Mouse (Mus musculus): ENCODE results near the gene Psmb10. TPM values are rescaled to one million over a fixed set of nuclear protein-coding genes. Genes with fewer than 3 reads are reported as not detected.

Gene Psmb10
- total and polyA plus RNA-seq, 3 experiments, result 136 to 228 (median 227) TPM

- dilution Hi-C loops (cut with MboI; ENCODE audit: extremely low pct_ligation_motif_present, extremely low pct_unique_long_range_greater_than_20kb, low sequenced_read_pairs), result no loop called here
- H3K4me1 ChIP-seq (ENCODE audit: control insufficient read depth in 1 of 2, insufficient read depth in 2 of 2), result peaks cover 6 to 14% of the 10 kb centered on the region in 2 experiments
- no peak overlapping the region for H3K4me3 ChIP-seq (replicated peaks in 1 of 3; ENCODE audit: low read depth in 2 of 3, low read length in 2 of 3, poor library complexity in 1 of 3)
- no peak overlapping the region for H3K4me2 ChIP-seq (ENCODE audit: insufficient read depth, low read depth, poor library complexity, severe bottlenecking)
- H3K36me3 ChIP-seq (replicated peaks in 1 of 2; ENCODE audit: control insufficient read depth in 1 of 2, insufficient read depth in 1 of 2, low read length in 1 of 2), result peaks cover 2 to 35% of the 10 kb centered on the region in 2 experiments
- H3K27me3 ChIP-seq (replicated peaks), result peaks cover 1% of the 10 kb centered on the region
- TF ChIP-seq HCFC1 (IDR thresholded peaks at IDR 0.05; ENCODE audit: low read depth, low read length) (no peak), ZNF384 (IDR thresholded peaks at IDR 0.05; ENCODE audit: low read depth, low read length) (no peak), GABPA (IDR thresholded peaks at IDR 0.05; ENCODE audit: insufficient replicate concordance, low read depth, low read length) (no peak), KAT2A (IDR thresholded peaks at IDR 0.05; ENCODE audit: insufficient replicate concordance, low read length) (no peak), ETS1 (conservative IDR thresholded peaks at IDR 0.05; ENCODE audit: low read depth, low read length) (no peak), CHD2 (IDR thresholded peaks at IDR 0.05; ENCODE audit: low read length) (no peak), SMC3 (IDR thresholded peaks at IDR 0.05; ENCODE audit: low read depth, low read length) (no peak), MYC (IDR thresholded peaks at IDR 0.05; ENCODE audit: low read depth, low read length) (no peak), TCF12 (IDR thresholded peaks at IDR 0.05; ENCODE audit: low read depth, low read length) (no peak), MAX (IDR thresholded peaks at IDR 0.05; ENCODE audit: low read length) (no peak), USF2 (conservative IDR thresholded peaks at IDR 0.05; ENCODE audit: low read depth, low read length) (no peak), MAZ (IDR thresholded peaks at IDR 0.05; ENCODE audit: low read depth, low read length) (no peak), EP300 (IDR thresholded peaks at IDR 0.05; ENCODE audit: low read length) (no peak), JUND (conservative IDR thresholded peaks at IDR 0.05; ENCODE audit: low read depth, low read length) (no peak), RCOR1 (conservative IDR thresholded peaks at IDR 0.05; ENCODE audit: low read depth, low read length) (no peak), E2F4 (IDR thresholded peaks at IDR 0.05; ENCODE audit: insufficient replicate concordance, low read depth, low read length) (no peak)
- no peak overlapping the region for H3K9ac ChIP-seq (ENCODE audit: insufficient read depth, low read depth)
- H3K9me3 ChIP-seq (replicated peaks; ENCODE audit: low read length), result no peaks in the 10 kb centered on the region
- H3K79me2 ChIP-seq (replicated peaks; ENCODE audit: control insufficient read depth, extremely low read depth, insufficient read depth, poor library complexity, severe bottlenecking), result no peaks in the 10 kb centered on the region
- in situ Hi-C loops (cut with MboI; ENCODE audit: low pct_ligation_motif_present, low pct_unique_long_range_greater_than_20kb, low sequenced_read_pairs), result no loop called here
- no peak for DNase-seq (ENCODE audit: extremely low read depth)
- H3K27ac ChIP-seq (ENCODE audit: insufficient read depth, low read depth), result no peak overlapping the region
Measured at GRCm38 (mm10) chr8:105961101-105961500, 22.9 kb upstream of the Psmb10 start.

- no peaks in the 10 kb centered on the region for H3K79me2 ChIP-seq (replicated peaks; ENCODE audit: control insufficient read depth, extremely low read depth, insufficient read depth, poor library complexity, severe bottlenecking)
- no peak for TF ChIP-seq BHLHE40 (IDR thresholded peaks at IDR 0.05; ENCODE audit: low read depth, low read length)
- TF ChIP-seq HCFC1 (IDR thresholded peaks at IDR 0.05; ENCODE audit: low read depth, low read length), result no peak
- TF ChIP-seq TBP (conservative IDR thresholded peaks at IDR 0.05; ENCODE audit: low read depth, low read length), result no peak
- no peak for TF ChIP-seq SMC3 (IDR thresholded peaks at IDR 0.05; ENCODE audit: low read depth, low read length)
- no peak for TF ChIP-seq CTCF (conservative IDR thresholded peaks at IDR 0.05 in 1 of 2, IDR thresholded peaks at IDR 0.05 in 1 of 2; ENCODE audit: low read depth in 2 of 2, low read length in 2 of 2)
- TF ChIP-seq MAFK (IDR thresholded peaks at IDR 0.05; ENCODE audit: insufficient replicate concordance, low read length), result no peak
- TF ChIP-seq ZMIZ1 (IDR thresholded peaks at IDR 0.05; ENCODE audit: low read depth, low read length), result no peak
- no peak for TF ChIP-seq MXI1 (IDR thresholded peaks at IDR 0.05; ENCODE audit: low read depth, low read length)
- TF ChIP-seq EP300 (IDR thresholded peaks at IDR 0.05; ENCODE audit: low read length), result no peak
- TF ChIP-seq RAD21 (IDR thresholded peaks at IDR 0.05; ENCODE audit: low read depth, low read length), result no peak
- TF ChIP-seq JUN (IDR thresholded peaks at IDR 0.05; ENCODE audit: insufficient read depth, low read depth, low read length), result no peak
- no peak for TF ChIP-seq ZKSCAN1 (IDR thresholded peaks at IDR 0.05; ENCODE audit: borderline replicate concordance, low read depth, low read length)
- TF ChIP-seq TCF12 (IDR thresholded peaks at IDR 0.05; ENCODE audit: low read depth, low read length), result no peak
- no peak for TF ChIP-seq NRF1 (IDR thresholded peaks at IDR 0.05; ENCODE audit: low read depth, low read length)
- no peak for TF ChIP-seq E2F4 (IDR thresholded peaks at IDR 0.05; ENCODE audit: insufficient replicate concordance, low read depth, low read length)
- no peak for TF ChIP-seq POLR2AphosphoS2 (IDR thresholded peaks at IDR 0.05; ENCODE audit: low read depth, low read length)
- TF ChIP-seq KAT2A (IDR thresholded peaks at IDR 0.05; ENCODE audit: insufficient replicate concordance, low read length), result no peak
- TF ChIP-seq ZC3H11A (IDR thresholded peaks at IDR 0.05; ENCODE audit: low read depth, low read length), result no peak
- no peak overlapping the region for H3K9ac ChIP-seq (ENCODE audit: insufficient read depth, low read depth)
- H3K9me3 ChIP-seq (replicated peaks; ENCODE audit: low read length), result no peaks in the 10 kb centered on the region
- in situ Hi-C loops (cut with MboI; ENCODE audit: low pct_ligation_motif_present, low pct_unique_long_range_greater_than_20kb, low sequenced_read_pairs), result no loop called here
- no peak overlapping the region for H3K4me2 ChIP-seq (ENCODE audit: insufficient read depth, low read depth, poor library complexity, severe bottlenecking)
- no peak overlapping the region for H3K4me3 ChIP-seq (replicated peaks in 1 of 3; ENCODE audit: low read depth in 2 of 3, low read length in 2 of 3, poor library complexity in 1 of 3)
- dilution Hi-C loops (cut with MboI; ENCODE audit: extremely low pct_ligation_motif_present, extremely low pct_unique_long_range_greater_than_20kb, low sequenced_read_pairs), result no loop called here
- peaks cover 5 to 48% of the 10 kb centered on the region in 2 experiments for H3K36me3 ChIP-seq (replicated peaks in 1 of 2; ENCODE audit: control insufficient read depth in 1 of 2, insufficient read depth in 1 of 2, low read length in 1 of 2)
- no peak for DNase-seq (ENCODE audit: extremely low read depth)
- no peak overlapping the region for H3K27ac ChIP-seq (ENCODE audit: insufficient read depth, low read depth)
- H3K27me3 ChIP-seq (replicated peaks), result no peaks in the 10 kb centered on the region
- H3K4me1 ChIP-seq (ENCODE audit: control insufficient read depth in 1 of 2, insufficient read depth in 2 of 2), result peaks cover 0 to 5% of the 10 kb centered on the region in 2 experiments; a peak in 1 of 4 replicates
Measured at GRCm38 (mm10) chr8:105959350-105959749, 21.1 kb upstream of the Psmb10 start.
